Mouse (Mus musculus): Measurements from ENCODE around the gene Wdr31. TPM values are rescaled to one million over a fixed set of nuclear protein-coding genes. Genes with fewer than 3 reads are reported as not detected.
A peak's percentile ranks its signal among the peaks of the same experiment; 100 is the strongest.

Wdr31 gene
- total and polyA plus RNA-seq, 3 experiments: 0.52 to 2.0 (median 1.8) TPM

GRCm38 (mm10) chr4:62472071-62472470 is 1.4 kb upstream of the Wdr31 start:
- Histone ChIP-seq H3K36me3 (replicated peaks) (no peaks in the 10 kb centered on the region), H3K4me1 (ENCODE audit: insufficient read depth, low read depth, low read length) (peaks cover 13% of the 10 kb centered on the region), H3K9me3 (replicated peaks) (no peaks in the 10 kb centered on the region), H3K4me3 (ENCODE audit: low read depth, low read length) (no peak overlapping the region), H3K27me3 (ENCODE audit: insufficient read depth, low read length) (no peaks in the 10 kb centered on the region)
- DNase-seq (ENCODE audit: low spot score) (no peak), ATAC-seq (ENCODE audit: extremely low read depth, insufficient number of reproducible peaks, low FRiP score, poor library complexity, severe bottlenecking) (no peak)
- TF ChIP-seq CTCF (IDR thresholded peaks at IDR 0.05; ENCODE audit: low read depth, low read length) (no peak), GATA2 (IDR thresholded peaks at IDR 0.05; ENCODE audit: borderline replicate concordance, low read depth, low read length) (no peak), TAL1 (conservative IDR thresholded peaks at IDR 0.05; ENCODE audit: low read depth, low read length) (no peak), POLR2AphosphoS5 (IDR thresholded peaks at IDR 0.05; ENCODE audit: insufficient replicate concordance, low read depth, low read length) (no peak), GATA1 (IDR thresholded peaks at IDR 0.05; ENCODE audit: borderline replicate concordance, low read length) (no peak)

GRCm38 (mm10) chr4:62468158-62468557 is 2.5 kb downstream of the Wdr31 start:
- Histone ChIP-seq H3K36me3 (replicated peaks) (no peaks in the 10 kb centered on the region), H3K4me3 (ENCODE audit: low read depth, low read length) (no peak overlapping the region), H3K4me1 (ENCODE audit: insufficient read depth, low read depth, low read length) (peaks cover 8% of the 10 kb centered on the region), H3K27me3 (ENCODE audit: insufficient read depth, low read length) (no peaks in the 10 kb centered on the region), H3K9me3 (replicated peaks) (no peaks in the 10 kb centered on the region)
- ATAC-seq (ENCODE audit: extremely low read depth, insufficient number of reproducible peaks, low FRiP score, poor library complexity, severe bottlenecking): no peak
- no peak for DNase-seq (ENCODE audit: low spot score)
- TF ChIP-seq POLR2AphosphoS5 (IDR thresholded peaks at IDR 0.05; ENCODE audit: insufficient replicate concordance, low read depth, low read length) (no peak), TAL1 (conservative IDR thresholded peaks at IDR 0.05; ENCODE audit: low read depth, low read length) (no peak), CTCF (IDR thresholded peaks at IDR 0.05; ENCODE audit: low read depth, low read length) (no peak), GATA1 (IDR thresholded peaks at IDR 0.05; ENCODE audit: borderline replicate concordance, low read length) (no peak), GATA2 (IDR thresholded peaks at IDR 0.05; ENCODE audit: borderline replicate concordance, low read depth, low read length) (no peak)

- H3K9me3 ChIP-seq (replicated peaks): no peaks in the 10 kb centered on the region
- ATAC-seq (ENCODE audit: extremely low read depth, insufficient number of reproducible peaks, low FRiP score, poor library complexity, severe bottlenecking): no peak
Observed at GRCm38 (mm10) chr4:62463124-62463523, 7.6 kb downstream of the Wdr31 start.

GRCm38 (mm10) chr4:62460348-62460747 is 10.3 kb downstream of the Wdr31 start:
- peaks cover 3% of the 10 kb centered on the region; the same call in 1 of the 2 replicates for H3K27me3 ChIP-seq (ENCODE audit: insufficient read depth, low read length)
- no peak overlapping the region for H3K4me3 ChIP-seq (ENCODE audit: low read depth, low read length)
- no peaks in the 10 kb centered on the region for H3K9me3 ChIP-seq (replicated peaks)
- no peak for TF ChIP-seq GATA2 (IDR thresholded peaks at IDR 0.05; ENCODE audit: borderline replicate concordance, low read depth, low read length)
- no peak for TF ChIP-seq GATA1 (IDR thresholded peaks at IDR 0.05; ENCODE audit: borderline replicate concordance, low read length)
- TF ChIP-seq POLR2AphosphoS5 (IDR thresholded peaks at IDR 0.05; ENCODE audit: insufficient replicate concordance, low read depth, low read length): no peak
- TF ChIP-seq CTCF (IDR thresholded peaks at IDR 0.05; ENCODE audit: low read depth, low read length): no peak
- no peak for TF ChIP-seq TAL1 (conservative IDR thresholded peaks at IDR 0.05; ENCODE audit: low read depth, low read length)
- no peak for DNase-seq (ENCODE audit: low spot score)
- H3K36me3 ChIP-seq (replicated peaks): no peaks in the 10 kb centered on the region
- no peak for ATAC-seq (ENCODE audit: extremely low read depth, insufficient number of reproducible peaks, low FRiP score, poor library complexity, severe bottlenecking)
- H3K4me1 ChIP-seq (ENCODE audit: insufficient read depth, low read depth, low read length): no peaks in the 10 kb centered on the region; the same call in 1 of the 2 replicates

More at GRCm38 (mm10) chr4:62463124-62463523, 7.6 kb downstream of the Wdr31 start:
- no peak for TF ChIP-seq CTCF (IDR thresholded peaks at IDR 0.05; ENCODE audit: low read depth, low read length)
- no peak for TF ChIP-seq GATA2 (IDR thresholded peaks at IDR 0.05; ENCODE audit: borderline replicate concordance, low read depth, low read length)
- no peak for TF ChIP-seq GATA1 (IDR thresholded peaks at IDR 0.05; ENCODE audit: borderline replicate concordance, low read length)
- TF ChIP-seq POLR2AphosphoS5 (IDR thresholded peaks at IDR 0.05; ENCODE audit: insufficient replicate concordance, low read depth, low read length): no peak
- no peak for TF ChIP-seq TAL1 (conservative IDR thresholded peaks at IDR 0.05; ENCODE audit: low read depth, low read length)
- DNase-seq (ENCODE audit: low spot score): no peak
- no peak overlapping the region for H3K4me3 ChIP-seq (ENCODE audit: low read depth, low read length)
- no peaks in the 10 kb centered on the region for H3K27me3 ChIP-seq (ENCODE audit: insufficient read depth, low read length)
- H3K4me1 ChIP-seq (ENCODE audit: insufficient read depth, low read depth, low read length): no peaks in the 10 kb centered on the region
- H3K36me3 ChIP-seq (replicated peaks): no peaks in the 10 kb centered on the region

- Histone ChIP-seq H3K4me1 (ENCODE audit: insufficient read depth, low read depth, low read length) (no peaks in the 10 kb centered on the region; the same call in 1 of the 2 replicates), H3K9me3 (replicated peaks) (no peaks in the 10 kb centered on the region), H3K27me3 (ENCODE audit: insufficient read depth, low read length) (peaks cover 3% of the 10 kb centered on the region), H3K4me3 (ENCODE audit: low read depth, low read length) (no peak overlapping the region), H3K36me3 (replicated peaks) (no peaks in the 10 kb centered on the region)
- ATAC-seq (ENCODE audit: extremely low read depth, insufficient number of reproducible peaks, low FRiP score, poor library complexity, severe bottlenecking) (no peak), DNase-seq (ENCODE audit: low spot score) (no peak)
- TF ChIP-seq GATA2 (IDR thresholded peaks at IDR 0.05; ENCODE audit: borderline replicate concordance, low read depth, low read length) (no peak), GATA1 (IDR thresholded peaks at IDR 0.05; ENCODE audit: borderline replicate concordance, low read length) (no peak), POLR2AphosphoS5 (IDR thresholded peaks at IDR 0.05; ENCODE audit: insufficient replicate concordance, low read depth, low read length) (no peak), TAL1 (conservative IDR thresholded peaks at IDR 0.05; ENCODE audit: low read depth, low read length) (no peak), CTCF (IDR thresholded peaks at IDR 0.05; ENCODE audit: low read depth, low read length) (no peak)
Observed at GRCm38 (mm10) chr4:62459081-62459480, 11.6 kb downstream of the Wdr31 start.

GRCm38 (mm10) chr4:62454995-62455394 is 15.7 kb downstream of the Wdr31 start:
- TF ChIP-seq CTCF (IDR thresholded peaks at IDR 0.05; ENCODE audit: low read depth, low read length) (peak; percentile 27; the same call in 1 of the 2 replicates), GATA1 (IDR thresholded peaks at IDR 0.05; ENCODE audit: borderline replicate concordance, low read length) (no peak)
- Histone ChIP-seq H3K27me3 (ENCODE audit: insufficient read depth, low read length) (peaks cover 7% of the 10 kb centered on the region), H3K9me3 (replicated peaks) (no peaks in the 10 kb centered on the region), H3K36me3 (replicated peaks) (no peaks in the 10 kb centered on the region), H3K4me1 (ENCODE audit: insufficient read depth, low read depth, low read length) (no peaks in the 10 kb centered on the region; the same call in 1 of the 2 replicates), H3K4me3 (ENCODE audit: low read depth, low read length) (no peak overlapping the region)
- no peak for DNase-seq (ENCODE audit: low spot score)
- ATAC-seq (ENCODE audit: extremely low read depth, insufficient number of reproducible peaks, low FRiP score, poor library complexity, severe bottlenecking): peak; percentile 54; the same call in 1 of the 2 replicates
